Mouse (Mus musculus): ENCODE results near the gene Bmi1. TPM values are rescaled to one million over a fixed set of nuclear protein-coding genes. Genes with fewer than 3 reads are reported as not detected.

Bmi1 gene
- polyA plus RNA-seq, 1 experiment from 2014 or later, result 29.0 TPM

- Histone ChIP-seq H3K36me3 (no peaks in the 10 kb centered on the region), H3K9me3 (replicated peaks) (no peaks in the 10 kb centered on the region), H3K4me2 (peak overlapping the region; percentile 82), H3K27ac (peak overlapping the region; percentile 95), H3K4me3 (replicated peaks) (peak overlapping the region; percentile 85), H3K4me1 (peaks cover 34% of the 10 kb centered on the region), H3K9ac (peak overlapping the region; percentile 85), H3K27me3 (peaks cover 22% of the 10 kb centered on the region)
- ATAC-seq (replicated peaks; ENCODE audit: low FRiP score), result no peak
- 14% methylated on average over 37 of the region's 42 CpGs for WGBS
Observed at GRCm38 (mm10) chr2:18675681-18676456, 949 bp upstream of the Bmi1 start.

GRCm38 (mm10) chr2:18676457-18676935, 322 bp upstream of the Bmi1 start:
- Histone ChIP-seq H3K4me2 (peak overlapping the region; percentile 82), H3K9me3 (replicated peaks) (no peaks in the 10 kb centered on the region), H3K9ac (peak overlapping the region; percentile 85), H3K27me3 (peaks cover 22% of the 10 kb centered on the region), H3K4me1 (peaks cover 39% of the 10 kb centered on the region), H3K27ac (peak overlapping the region; percentile 95), H3K4me3 (replicated peaks) (peak overlapping the region; percentile 85), H3K36me3 (no peaks in the 10 kb centered on the region)
- ATAC-seq (replicated peaks; ENCODE audit: low FRiP score), result peak; percentile 90
- WGBS, result under 1% methylated on average over 41 of the region's 64 CpGs

GRCm38 (mm10) chr2:18677631-18678471, 1.0 kb downstream of the Bmi1 start:
- ATAC-seq (replicated peaks; ENCODE audit: low FRiP score), result peak; percentile 5; the same call in 1 of the 2 replicates
- Histone ChIP-seq H3K27me3 (peaks cover 25% of the 10 kb centered on the region), H3K36me3 (peaks cover 7% of the 10 kb centered on the region), H3K4me3 (replicated peaks) (peak overlapping the region; percentile 85), H3K4me1 (peaks cover 39% of the 10 kb centered on the region), H3K4me2 (peak overlapping the region; percentile 82), H3K27ac (peak overlapping the region; percentile 95; the same call in 1 of the 2 replicates), H3K9me3 (replicated peaks) (no peaks in the 10 kb centered on the region), H3K9ac (peak overlapping the region; percentile 85)
- under 1% methylated on average over 50 of the region's 55 CpGs for WGBS

- Histone ChIP-seq H3K4me3 (replicated peaks) (no peak overlapping the region; the same call in 1 of the 2 replicates), H3K27ac (no peak overlapping the region), H3K4me1 (peaks cover 29% of the 10 kb centered on the region), H3K36me3 (peaks cover 20% of the 10 kb centered on the region), H3K9ac (no peak overlapping the region), H3K9me3 (replicated peaks) (no peaks in the 10 kb centered on the region), H3K4me2 (no peak overlapping the region), H3K27me3 (peaks cover 33% of the 10 kb centered on the region)
- WGBS, result 56% methylated on average over 2 of the region's 2 CpGs
- no peak for ATAC-seq (replicated peaks; ENCODE audit: low FRiP score)
Observed at GRCm38 (mm10) chr2:18679701-18680100, 2.9 kb downstream of the Bmi1 start.

GRCm38 (mm10) chr2:18680501-18680900, 3.7 kb downstream of the Bmi1 start:
- H3K36me3 ChIP-seq, result peaks cover 20% of the 10 kb centered on the region
- under 1% methylated on average over 4 of the region's 4 CpGs for WGBS
- peak overlapping the region; percentile 44 for H3K4me3 ChIP-seq (replicated peaks)
- no peaks in the 10 kb centered on the region for H3K9me3 ChIP-seq (replicated peaks)
- no peak overlapping the region for H3K27ac ChIP-seq
- peaks cover 29% of the 10 kb centered on the region for H3K4me1 ChIP-seq
- H3K27me3 ChIP-seq, result peaks cover 33% of the 10 kb centered on the region
- peak overlapping the region; percentile 29; the same call in 1 of the 2 replicates for H3K9ac ChIP-seq
- peak overlapping the region; percentile 78 for H3K4me2 ChIP-seq
- no peak for ATAC-seq (replicated peaks; ENCODE audit: low FRiP score)

GRCm38 (mm10) chr2:18680961-18681360, 4.1 kb downstream of the Bmi1 start:
- Histone ChIP-seq H3K27me3 (peaks cover 32% of the 10 kb centered on the region), H3K4me3 (replicated peaks) (peak overlapping the region; percentile 44), H3K36me3 (peaks cover 20% of the 10 kb centered on the region), H3K4me2 (peak overlapping the region; percentile 78), H3K9ac (peak overlapping the region; percentile 29; the same call in 1 of the 2 replicates), H3K27ac (no peak overlapping the region), H3K9me3 (replicated peaks) (no peaks in the 10 kb centered on the region), H3K4me1 (peaks cover 24% of the 10 kb centered on the region)
- 2% methylated on average over 29 of the region's 29 CpGs for WGBS
- ATAC-seq (replicated peaks; ENCODE audit: low FRiP score), result peak; percentile 18; the same call in 1 of the 2 replicates

- no peak overlapping the region for H3K4me2 ChIP-seq
- 74% methylated on average over 5 of the region's 5 CpGs for WGBS
- H3K27ac ChIP-seq, result no peak overlapping the region
- H3K9ac ChIP-seq, result no peak overlapping the region
- H3K27me3 ChIP-seq, result peaks cover 58% of the 10 kb centered on the region
- peaks cover 21% of the 10 kb centered on the region for H3K4me1 ChIP-seq
- H3K9me3 ChIP-seq (replicated peaks), result no peaks in the 10 kb centered on the region
- no peak overlapping the region for H3K4me3 ChIP-seq (replicated peaks)
- no peak for ATAC-seq (replicated peaks; ENCODE audit: low FRiP score)
- peaks cover 20% of the 10 kb centered on the region for H3K36me3 ChIP-seq
Observed at GRCm38 (mm10) chr2:18684062-18684461, 7.2 kb downstream of the Bmi1 start.

- Histone ChIP-seq H3K27me3 (peaks cover 66% of the 10 kb centered on the region), H3K27ac (no peak overlapping the region)
- WGBS, result 57% methylated on average over 6 of the region's 6 CpGs
Observed at GRCm38 (mm10) chr2:18686386-18686785, 9.6 kb downstream of the Bmi1 start.

GRCm38 (mm10) chr2:18686826-18687519, 10.2 kb downstream of the Bmi1 start:
- 37% methylated on average over 8 of the region's 8 CpGs for WGBS
- H3K4me3 ChIP-seq (replicated peaks), result no peak overlapping the region
- H3K27ac ChIP-seq, result no peak overlapping the region
- peaks cover 20% of the 10 kb centered on the region for H3K4me1 ChIP-seq
- no peak overlapping the region for H3K9ac ChIP-seq
- no peak overlapping the region for H3K4me2 ChIP-seq
- ATAC-seq (replicated peaks; ENCODE audit: low FRiP score), result no peak
- peaks cover 17% of the 10 kb centered on the region for H3K36me3 ChIP-seq
- H3K27me3 ChIP-seq, result peaks cover 69% of the 10 kb centered on the region
- no peaks in the 10 kb centered on the region for H3K9me3 ChIP-seq (replicated peaks)

More at GRCm38 (mm10) chr2:18686386-18686785, 9.6 kb downstream of the Bmi1 start:
- ATAC-seq (replicated peaks; ENCODE audit: low FRiP score), result no peak
- H3K36me3 ChIP-seq, result peaks cover 20% of the 10 kb centered on the region
- H3K9ac ChIP-seq, result no peak overlapping the region
- no peak overlapping the region for H3K4me2 ChIP-seq
- no peak overlapping the region for H3K4me3 ChIP-seq (replicated peaks)
- no peaks in the 10 kb centered on the region for H3K9me3 ChIP-seq (replicated peaks)
- peaks cover 20% of the 10 kb centered on the region for H3K4me1 ChIP-seq

- ATAC-seq (replicated peaks; ENCODE audit: low FRiP score), result no peak
- WGBS, result 6% methylated on average over 9 of the region's 9 CpGs
- Histone ChIP-seq H3K4me2 (no peak overlapping the region), H3K9ac (no peak overlapping the region), H3K27me3 (peaks cover 73% of the 10 kb centered on the region), H3K27ac (no peak overlapping the region), H3K36me3 (peaks cover 14% of the 10 kb centered on the region), H3K4me1 (peaks cover 20% of the 10 kb centered on the region), H3K9me3 (replicated peaks) (no peaks in the 10 kb centered on the region), H3K4me3 (replicated peaks) (no peak overlapping the region)
Observed at GRCm38 (mm10) chr2:18687671-18688170, 10.9 kb downstream of the Bmi1 start.

- Histone ChIP-seq H3K4me1 (peaks cover 20% of the 10 kb centered on the region), H3K4me2 (peak overlapping the region; percentile 81), H3K9me3 (replicated peaks) (no peaks in the 10 kb centered on the region), H3K4me3 (replicated peaks) (peak overlapping the region; percentile 50), H3K27me3 (peaks cover 78% of the 10 kb centered on the region), H3K27ac (no peak overlapping the region), H3K36me3 (peaks cover 9% of the 10 kb centered on the region), H3K9ac (no peak overlapping the region)
- WGBS, result 10% methylated on average over 6 of the region's 6 CpGs
- no peak for ATAC-seq (replicated peaks; ENCODE audit: low FRiP score)
Observed at GRCm38 (mm10) chr2:18688286-18688685, 11.5 kb downstream of the Bmi1 start.
